8 mouse cellular contexts compared by ENCODE assay signal in genomic region chr13:108315702-108316486, GRCm38 (mm10). TPM values are rescaled to one million over a fixed set of nuclear protein-coding genes. Genes with fewer than 3 reads are reported as not detected.
A peak's percentile ranks its signal among the peaks of the same experiment; 100 is the strongest.
DNase-seq lines count a peak whose midpoint lies in the region; ATAC-seq and TF ChIP-seq lines count a peak whose summit lies in the region.

TSS of gene Depdc1b (plus strand) at chr13:108316332.

- TF ChIP-seq CTCF in liver, embryonic 14.5 days (IDR thresholded peaks at IDR 0.05; ENCODE audit: low read depth) = peak; percentile 1; the same call in 1 of the 2 replicates
- peak; percentile 36; the same call in 1 of the 2 replicates for TF ChIP-seq CTCF in stomach, postnatal 0 days (IDR thresholded peaks at IDR 0.05; ENCODE audit: low read depth)

- H3K9ac ChIP-seq in heart, embryonic 15.5 days = peak within 1 kb of the TSS; percentile 58
- peak within 1 kb of the TSS; percentile 98 for H3K9ac ChIP-seq in liver, embryonic 14.5 days (replicated peaks)
- peak within 1 kb of the TSS; percentile 75 for H3K9ac ChIP-seq in neural tube, embryonic 11.5 days (ENCODE audit: low read length)
- peak within 1 kb of the TSS; percentile 66 for H3K9ac ChIP-seq in stomach, postnatal 0 days (ENCODE audit: low read length)

- no peaks in the 10 kb centered on the region for H3K9me3 ChIP-seq in heart, embryonic 15.5 days (replicated peaks)
- H3K9me3 ChIP-seq in liver, embryonic 14.5 days (ENCODE audit: control insufficient read depth, low read length) = no peaks in the 10 kb centered on the region
- no peaks in the 10 kb centered on the region for H3K9me3 ChIP-seq in neural tube, embryonic 11.5 days (ENCODE audit: control insufficient read depth, low read length)
- H3K9me3 ChIP-seq in stomach, postnatal 0 days (ENCODE audit: control insufficient read depth, low read length) = no peaks in the 10 kb centered on the region

- peak within 1 kb of the TSS; percentile 94 for H3K4me2 ChIP-seq in heart, embryonic 15.5 days
- H3K4me2 ChIP-seq in liver, embryonic 14.5 days (ENCODE audit: low read depth) = peak within 1 kb of the TSS; percentile 90
- peak within 1 kb of the TSS; percentile 70 for H3K4me2 ChIP-seq in neural tube, embryonic 11.5 days (ENCODE audit: low read depth)
- H3K4me2 ChIP-seq in stomach, postnatal 0 days (replicated peaks; ENCODE audit: low read depth) = peak within 1 kb of the TSS; percentile 97

- peak; percentile 96 for ATAC-seq in heart, embryonic 15.5 days (replicated peaks; ENCODE audit: insufficient number of reproducible peaks, insufficient read depth, low FRiP score, low read depth)
- ATAC-seq in liver, embryonic 14.5 days (ENCODE audit: insufficient read depth) = peak; percentile 93
- peak; percentile 99 for ATAC-seq in neural tube, embryonic 11.5 days (ENCODE audit: insufficient read depth, low FRiP score, low TSS enrichment)
- ATAC-seq in stomach, postnatal 0 days (ENCODE audit: low FRiP score, low TSS enrichment) = peak; percentile 97

- no peaks in the 10 kb centered on the region for H3K4me1 ChIP-seq in brown adipose tissue, adult 24 weeks (ENCODE audit: control insufficient read depth, insufficient read depth, insufficient read length, low read length)
- peaks cover 14% of the 10 kb centered on the region for H3K4me1 ChIP-seq in heart, embryonic 15.5 days (replicated peaks)
- peaks cover 17 to 21% of the 10 kb centered on the region in 2 experiments for H3K4me1 ChIP-seq in liver, embryonic 14.5 days (replicated peaks; ENCODE audit: control insufficient read depth in 2 of 2, insufficient read depth in 2 of 2, low read length in 1 of 2)
- H3K4me1 ChIP-seq in neural tube, embryonic 11.5 days (ENCODE audit: control insufficient read depth, insufficient read depth, low read length) = peaks cover 2% of the 10 kb centered on the region; the same call in 1 of the 2 replicates
- H3K4me1 ChIP-seq in stomach, postnatal 0 days (replicated peaks; ENCODE audit: control insufficient read depth, insufficient read depth) = 0 out of 2 replicates have a peak, but pooled peaks cover 3% of the 10 kb centered on the region

- TF ChIP-seq EP300 in liver, embryonic 14.5 days (IDR thresholded peaks at IDR 0.05; ENCODE audit: low read depth) = peak; percentile 97
- TF ChIP-seq EP300 in stomach, postnatal 0 days (optimal IDR thresholded peaks at IDR 0.05) = no peak

- DNase-seq in CD4-positive, CD25-positive, alpha-beta regulatory T cell, adult 2 months (ENCODE audit: low read depth, low spot score) = peak; percentile 96
- DNase-seq in fibroblast of lung, adult 2 months (ENCODE audit: low read depth) = peak; percentile 73
- peak; percentile 98 to 99 for DNase-seq in kidney, postnatal 25 days
- DNase-seq in liver, embryonic 14.5 days (ENCODE audit: low read depth in 3 of 3, low spot score in 3 of 3) = peak; percentile 92 to 96 (median 94)
- DNase-seq in neural tube, embryonic 11.5 days (ENCODE audit: low spot score) = peak; percentile 93
- peak; percentile 96 for DNase-seq in stomach, postnatal 0 days (ENCODE audit: low spot score)

- peak within 1 kb of the TSS; percentile 64 for H3K4me3 ChIP-seq in brown adipose tissue, adult 24 weeks (ENCODE audit: insufficient read depth, low read depth, low read length)
- H3K4me3 ChIP-seq in heart, embryonic 15.5 days = peak within 1 kb of the TSS; percentile 61
- H3K4me3 ChIP-seq in liver, embryonic 14.5 days (ENCODE audit: insufficient read depth in 1 of 2, low read depth in 2 of 2, low read length in 2 of 2) = peak within 1 kb of the TSS; percentile 71 to 98
- H3K4me3 ChIP-seq in neural tube, embryonic 11.5 days (ENCODE audit: low read depth, low read length) = peak within 1 kb of the TSS; percentile 88
- H3K4me3 ChIP-seq in stomach, postnatal 0 days (ENCODE audit: low read depth, low read length) = peak within 1 kb of the TSS; percentile 64

- H3K27me3 ChIP-seq in heart, embryonic 15.5 days = peaks cover 63% of the 10 kb centered on the region
- H3K27me3 ChIP-seq in liver, embryonic 14.5 days (ENCODE audit: control insufficient read depth, insufficient read depth, low read length) = no peaks in the 10 kb centered on the region
- H3K27me3 ChIP-seq in neural tube, embryonic 11.5 days (ENCODE audit: control insufficient read depth, insufficient read depth, low read length) = no peaks in the 10 kb centered on the region
- H3K27me3 ChIP-seq in stomach, postnatal 0 days (ENCODE audit: control insufficient read depth, insufficient read depth, low read length) = no peaks in the 10 kb centered on the region

- under 1% methylated on average over 48 of the region's 48 CpGs for WGBS in heart, embryonic 15.5 days
- under 1% methylated on average over 48 of the region's 48 CpGs for WGBS in liver, embryonic 14.5 days (ENCODE audit: insufficient replicate concordance)
- WGBS in neural tube, embryonic 11.5 days = 2% methylated on average over 47 of the region's 48 CpGs
- WGBS in stomach, postnatal 0 days = under 1% methylated on average over 48 of the region's 48 CpGs

- H3K27ac ChIP-seq in brown adipose tissue, adult 24 weeks (replicated peaks; ENCODE audit: low read depth, low read length) = 0 out of 2 replicates have a peak within 1 kb of the TSS, but pooled peaks have one; percentile 4
- H3K27ac ChIP-seq in heart, embryonic 15.5 days = peak within 1 kb of the TSS; percentile 73
- H3K27ac ChIP-seq in liver, embryonic 14.5 days = peak within 1 kb of the TSS; percentile 99
- H3K27ac ChIP-seq in neural tube, embryonic 11.5 days (ENCODE audit: low read depth, low read length) = peak within 1 kb of the TSS; percentile 39; the same call in 1 of the 2 replicates
- no peak within 1 kb of the TSS for H3K27ac ChIP-seq in stomach, postnatal 0 days (replicated peaks)

- no peaks in the 10 kb centered on the region for H3K36me3 ChIP-seq in heart, embryonic 15.5 days
- peaks cover 3% of the 10 kb centered on the region for H3K36me3 ChIP-seq in liver, embryonic 14.5 days (replicated peaks; ENCODE audit: control insufficient read depth, insufficient read depth, low read depth)
- no peaks in the 10 kb centered on the region for H3K36me3 ChIP-seq in neural tube, embryonic 11.5 days (ENCODE audit: control insufficient read depth, insufficient read depth, low read length)
- H3K36me3 ChIP-seq in stomach, postnatal 0 days (ENCODE audit: control insufficient read depth, insufficient read depth, low read length) = no peaks in the 10 kb centered on the region

RNA-seq across cellular contexts. Expression of gene Depdc1b, which starts in this region (rescaled TPM):
- polyA plus RNA-seq in brown adipose tissue, adult 24 weeks (2012; ENCODE audit: insufficient read depth, insufficient read length, missing spikeins) = not detected in 2 replicates
- polyA plus RNA-seq in heart, embryonic 15.5 days (2015; fragmentation: Nextera tagmentation; extraction: Ambion mirVana) = 3.2 and 6.0 TPM in 2 replicates
- polyA plus RNA-seq in liver, embryonic 14.5 days (2012; rRNA removed) = 7.5 and 11.0 TPM in 2 replicates
- 9.5 and 11.1 TPM in 2 replicates for polyA plus RNA-seq in liver, embryonic 14.5 days (2014; fragmentation: Nextera tagmentation; extraction: Ambion mirVana)
- polyA plus RNA-seq in neural tube, embryonic 11.5 days (2014; fragmentation: Nextera tagmentation; extraction: Ambion mirVana) = 12.3 and 14.8 TPM in 2 replicates
- polyA plus RNA-seq in stomach, postnatal 0 days (2015; fragmentation: Nextera tagmentation; extraction: Ambion mirVana) = 1.2 and 1.5 TPM in 2 replicates
